Mouse (Mus musculus): ENCODE measurements around the gene Tdrd5. TPM values are rescaled to one million over a fixed set of nuclear protein-coding genes. Genes with fewer than 3 reads are reported as not detected.

Gene Tdrd5
- total RNA-seq, 2 experiments from 2014 or later: 2.1 to 2.6 TPM

- intact Hi-C loops (cut with DNase I): no loop called here
- no peak for DNase-seq (ENCODE audit: low spot score in 2 of 2)
Observed at GRCm38 (mm10) chr1:156212923-156213322, 90.5 kb downstream of the Tdrd5 start.

DNA sequence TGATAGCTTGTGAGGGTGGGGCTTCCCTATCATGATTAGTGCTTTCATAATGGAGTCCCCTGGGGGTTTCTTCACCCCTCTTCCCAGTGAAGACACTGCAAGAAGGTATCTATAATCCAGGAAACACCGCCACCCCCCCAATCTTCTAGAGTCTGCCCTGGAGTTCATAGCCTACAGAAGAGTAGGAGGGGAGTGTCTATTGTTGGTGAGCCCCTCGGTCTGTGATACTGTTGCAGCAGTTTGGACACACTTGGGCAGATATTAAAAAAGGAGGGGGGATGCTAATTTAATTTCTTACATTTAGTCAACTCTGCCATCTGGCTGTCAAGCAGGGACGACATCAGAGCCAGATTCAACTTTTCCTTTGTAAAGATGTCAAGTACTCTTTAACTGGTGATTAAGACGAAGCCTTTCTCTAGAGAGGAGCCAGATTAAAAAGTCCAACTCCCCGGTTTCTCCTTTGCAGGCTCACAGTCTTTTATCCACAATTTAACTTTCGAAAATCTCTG is 91.6 kb downstream of the Tdrd5 start:
- no peak for DNase-seq (ENCODE audit: low spot score in 2 of 2)
- intact Hi-C loops (cut with DNase I): no loop called here

Other genes with a start within 250 kb of the Tdrd5 start
- gene Fam163a, start 98.6 kb downstream of the Tdrd5 start, total RNA-seq (2021): 10 to 100 TPM in 1 of 2 experiments, 1 to 10 TPM in 1; 8.3 to 11.9 TPM
- gene Nphs2, start 7.1 kb upstream of the Tdrd5 start, total RNA-seq (2021): under 1 TPM; 0.38 to 0.46 TPM
- gene Gm2000, start 62.4 kb upstream of the Tdrd5 start, total RNA-seq (2021): 100 to 1,000 TPM; 307 to 372 TPM
- under 1 TPM; 0.31 to 0.61 TPM for gene Axdnd1, start 117.5 kb upstream of the Tdrd5 start, total RNA-seq (2021)
- 10 to 100 TPM; 32.9 to 36.7 TPM for gene Soat1, start 170.7 kb upstream of the Tdrd5 start, total RNA-seq (2021)
- gene Gm10031, start 220.3 kb upstream of the Tdrd5 start, total RNA-seq (2021): 10 to 100 TPM; 52.4 to 55.1 TPM

Measured in left cerebral cortex, postnatal 14 days (tissue).